ENCODE assay signal across 27 mouse cellular contexts in genomic region chr9:56126453-56127173, GRCm38 (mm10). TPM values are rescaled to one million over a fixed set of nuclear protein-coding genes. Genes with fewer than 3 reads are reported as not detected.
DNase-seq lines count a peak whose midpoint lies in the region; ATAC-seq lines count a peak whose summit lies in the region.
"Had no signal": no experiment of that assay in that cellular context is flagged by ENCODE, and none has a peak within 500 bp of the region (broad histone marks: within the 10 kb centered on the region; RNA-seq: fewer than 3 reads in every experiment).

No protein-coding gene starts in this region.

- ATAC-seq in cerebellum, adult (ENCODE audit: insufficient number of reproducible peaks, low FRiP score, low TSS enrichment) = peak; percentile 52
- no peak for ATAC-seq in midbrain, embryonic 11.5 days (ENCODE audit: low FRiP score)
- ATAC-seq: forebrain, embryonic 15.5 days; hindbrain, embryonic 16.5 days; intestine, embryonic 15.5 days; lung, postnatal 0 days; midbrain, embryonic 16.5 days had no signal

- H3K9ac ChIP-seq in midbrain, embryonic 11.5 days (ENCODE audit: low read length) = no peak overlapping the region
- H3K9ac ChIP-seq: forebrain, embryonic 15.5 days; intestine, embryonic 15.5 days; limb, embryonic 15.5 days; liver, embryonic 13.5 days; neural tube, embryonic 12.5 days had no signal

- H3K4me2 ChIP-seq in midbrain, embryonic 11.5 days = no peak overlapping the region
- H3K4me2 ChIP-seq: forebrain, embryonic 15.5 days; intestine, embryonic 15.5 days; limb, embryonic 15.5 days; liver, embryonic 13.5 days; neural tube, embryonic 12.5 days had no signal

- WGBS in midbrain, embryonic 11.5 days = 89% methylated on average over 16 of the region's 16 CpGs

- no peak overlapping the region for H3K27ac ChIP-seq in midbrain, embryonic 11.5 days (ENCODE audit: low read depth, low read length)
- H3K27ac ChIP-seq: forebrain, embryonic 15.5 days; hindbrain, embryonic 10.5 days; intestine, embryonic 15.5 days; layer of hippocampus, adult 2 months; limb, embryonic 10.5 days; limb, embryonic 15.5 days; liver, embryonic 13.5 days; macrophage; neural tube, embryonic 12.5 days had no signal

- H3K27me3 ChIP-seq in midbrain, embryonic 11.5 days (ENCODE audit: control insufficient read depth, insufficient read depth, low read length) = no peaks in the 10 kb centered on the region
- H3K27me3 ChIP-seq: forebrain, embryonic 15.5 days; intestine, embryonic 15.5 days; limb, embryonic 15.5 days; liver, embryonic 13.5 days; neural tube, embryonic 12.5 days had no signal

- peaks cover 4% of the 10 kb centered on the region; the same call in 1 of the 2 replicates for H3K36me3 ChIP-seq in midbrain, embryonic 11.5 days (ENCODE audit: control insufficient read depth, insufficient read depth, low read length)
- H3K36me3 ChIP-seq: G1E had no signal

- H3K4me1 ChIP-seq in midbrain, embryonic 11.5 days (ENCODE audit: control insufficient read depth, insufficient read depth, low read length) = no peaks in the 10 kb centered on the region
- H3K4me1 ChIP-seq: neural tube, embryonic 12.5 days had no signal

- H3K4me3 ChIP-seq in midbrain, embryonic 11.5 days (ENCODE audit: low read depth, low read length) = no peak overlapping the region
- H3K4me3 ChIP-seq: forebrain, embryonic 15.5 days; hindbrain, embryonic 10.5 days; intestine, embryonic 15.5 days; layer of hippocampus, adult 2 months; limb, embryonic 10.5 days; limb, embryonic 15.5 days; liver, embryonic 13.5 days; neural tube, embryonic 12.5 days had no signal

- no peaks in the 10 kb centered on the region for H3K9me3 ChIP-seq in midbrain, embryonic 11.5 days (ENCODE audit: control insufficient read depth, low read length)
- H3K9me3 ChIP-seq: forebrain, embryonic 15.5 days; G1E; hindbrain, embryonic 10.5 days; intestine, embryonic 15.5 days; limb, embryonic 10.5 days; limb, embryonic 15.5 days; liver, embryonic 13.5 days; neural tube, embryonic 12.5 days had no signal

- no peak for DNase-seq in cerebellum, postnatal 4 days (ENCODE audit: low spot score in 2 of 2)
- DNase-seq in cerebellum, adult 11 months = peak; percentile 45
- peak; percentile 69 for DNase-seq in cerebellum, adult 9-10 months
- peak; percentile 49 to 55 for DNase-seq in cerebellum, postnatal 36 days
- DNase-seq in midbrain, embryonic 11.5 days (ENCODE audit: low spot score, missing footprints) = no peak
- DNase-seq in adipocyte (ENCODE audit: low spot score) = no peak
- DNase-seq: adrenal gland, postnatal 25 days; heart, postnatal 14 days; kidney, adult 2 months; kidney, postnatal 36 days; liver, embryonic 13.5 days; lung, adult 18-20 months; right cerebral cortex, postnatal 14 days; thymus, postnatal 4 days had no signal

RNA-seq across cellular contexts. Expression of gene Pstpip1, which starts 36.9 kb away (rescaled TPM):
- 0.33 TPM in 1 of 2 replicates, not detected in the other for polyA plus RNA-seq in midbrain, embryonic 11.5 days (2014; fragmentation: Nextera tagmentation; extraction: Ambion mirVana)

RNA-seq across cellular contexts. Expression of gene Tspan3, which starts 38.7 kb away (rescaled TPM):
- polyA plus RNA-seq in midbrain, embryonic 11.5 days (2014; fragmentation: Nextera tagmentation; extraction: Ambion mirVana) = 560 and 573 TPM in 2 replicates
- polyA plus RNA-seq: G1E had no signal

Comparison
In these comparisons a context has a peak if more than half of its experiments do, and no peak if none do; other contexts are left out.
1. DNase-seq: peak in cerebellum, adult 11 months (single experiment), cerebellum, adult 9-10 months (single experiment) and cerebellum, postnatal 36 days (2 of 2); none in cerebellum, postnatal 4 days (0 of 2), midbrain, embryonic 11.5 days (single experiment) and adipocyte (single experiment).